Mouse (Mus musculus) midbrain, embryonic 10.5 days (tissue): ENCODE results near the gene Baiap2l1. TPM values are rescaled to one million over a fixed set of nuclear protein-coding genes. Genes with fewer than 3 reads are reported as not detected.

Source experiments
- DNase-seq: peaks from one replicate; pipeline ENCODE4 v3.0.0-alpha.2; 2017; ENCODE audit warnings: low spot score
- H3K27ac ChIP-seq: fragments of 300-500 bp; sonication (generic); replicated peaks from 2 replicates; pipeline ENCODE4 v1.5.1; 2016; ENCODE audit warnings: mild to moderate bottlenecking
- H3K27me3 ChIP-seq: fragments of 300-500 bp; sonication (generic); 2 replicates; pipeline ENCODE4 v1.6.1; 2016; ENCODE audit warnings: low read depth, mild to moderate bottlenecking; ENCODE audit not compliant: poor library complexity, severe bottlenecking
- H3K36me3 ChIP-seq: fragments of 300-500 bp; sonication (generic); 2 replicates; pipeline ENCODE4 v1.6.1; 2016; ENCODE audit warnings: mild to moderate bottlenecking, moderate library complexity
- H3K4me1 ChIP-seq: fragments of 300-500 bp; sonication (generic); 2 replicates; pipeline ENCODE4 v1.6.1; 2016
- H3K4me3 ChIP-seq: fragments of 300-500 bp; sonication (generic); 2 replicates; pipeline ENCODE4 v1.5.1; 2016; ENCODE audit warnings: mild to moderate bottlenecking, moderate library complexity
- H3K9me3 ChIP-seq: fragments of 300-500 bp; sonication (generic); replicated peaks from 2 replicates; pipeline ENCODE4 v1.6.1; 2016; ENCODE audit warnings: mild to moderate bottlenecking
- WGBS: fragments of 180-500 bp; shearing (Covaris S2); methylation state at CpG from one replicate; pipeline ENCODE4 v1.1.7; 2016; 5-methylcytosine and 5-hydroxymethylcytosine counted together
- polyA plus RNA-seq: library from polyadenylated mRNA; unstranded; fragments of >200 nt; fragmentation: Nextera tagmentation; extraction: Ambion mirVana; gene quantifications from 2 replicates; pipeline ENCODE4 v1.2.1, GENCODE M21; 2016

The Baiap2l1 gene
- polyA plus RNA-seq, 1 experiment from 2014 or later = 3.9 TPM

DNA sequence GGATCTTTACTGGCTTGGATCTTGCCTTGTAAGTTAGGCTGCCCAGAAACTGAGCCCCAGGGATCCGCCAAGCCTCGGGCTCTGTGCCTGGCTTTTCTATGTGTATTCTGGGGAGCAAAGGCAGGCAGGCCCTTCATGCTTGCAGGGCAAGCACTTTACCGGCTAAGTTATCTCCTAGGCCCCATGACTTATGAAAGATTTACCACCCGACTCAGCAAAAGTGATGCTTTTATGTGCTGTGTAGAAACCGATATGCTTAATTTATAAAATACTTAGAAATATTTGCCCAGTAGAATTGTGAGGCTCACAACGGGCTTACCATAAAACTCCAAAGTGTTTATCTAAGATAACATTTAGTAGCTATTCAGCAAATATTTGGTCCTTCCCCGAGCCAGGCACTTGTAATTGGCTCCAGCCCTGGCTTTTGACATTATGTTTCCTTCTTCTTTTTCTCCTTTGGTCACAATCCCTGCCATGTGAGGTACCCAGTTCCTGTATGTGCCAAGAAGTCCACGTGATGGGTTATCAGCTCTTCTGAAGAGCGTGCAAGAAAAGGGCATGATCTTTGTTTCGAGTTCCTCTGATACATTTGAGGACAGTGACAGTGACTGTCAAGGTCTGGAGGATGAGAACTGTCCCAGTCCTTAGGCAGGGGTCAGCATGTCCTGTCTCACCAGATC lies 109.9 kb downstream of the Baiap2l1 start:
- 90% methylated on average over 10 of the region's 10 CpGs for WGBS
- H3K9me3 ChIP-seq = peaks cover 9% of the 10 kb centered on the region
- DNase-seq = no peak

DNA sequence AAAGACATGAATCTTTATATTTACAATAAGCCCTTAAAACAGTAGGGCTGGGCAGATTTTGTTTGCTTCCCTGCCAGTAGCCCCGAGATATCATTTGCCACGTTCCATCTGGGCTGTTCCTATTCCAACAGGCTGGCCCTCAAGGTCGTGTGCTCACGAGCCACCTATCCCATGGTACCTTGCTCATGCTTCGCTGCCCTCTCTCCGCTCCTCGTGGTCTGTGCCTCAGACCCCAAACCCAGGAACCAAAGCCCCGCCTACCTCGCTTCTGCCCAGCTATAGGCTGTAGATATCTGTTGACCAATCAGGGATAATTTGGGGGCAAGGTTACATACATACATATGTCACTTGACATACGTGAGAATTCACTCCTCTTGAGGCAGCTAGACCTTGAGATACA lies 110.6 kb downstream of the Baiap2l1 start:
- 82% methylated on average over 10 of the region's 10 CpGs for WGBS
- Histone ChIP-seq H3K27me3 (no peaks in the 10 kb centered on the region), H3K9me3 (peaks cover 9% of the 10 kb centered on the region), H3K4me1 (no peaks in the 10 kb centered on the region), H3K4me3 (no peak overlapping the region), H3K27ac (no peak overlapping the region), H3K36me3 (no peaks in the 10 kb centered on the region)
- no peak for DNase-seq

More for the DNA sequence above, 109.9 kb downstream of the Baiap2l1 start:
- H3K27me3 ChIP-seq = no peaks in the 10 kb centered on the region
- no peak overlapping the region for H3K27ac ChIP-seq
- no peak overlapping the region for H3K4me3 ChIP-seq
- H3K4me1 ChIP-seq = no peaks in the 10 kb centered on the region
- no peaks in the 10 kb centered on the region for H3K36me3 ChIP-seq

DNA sequence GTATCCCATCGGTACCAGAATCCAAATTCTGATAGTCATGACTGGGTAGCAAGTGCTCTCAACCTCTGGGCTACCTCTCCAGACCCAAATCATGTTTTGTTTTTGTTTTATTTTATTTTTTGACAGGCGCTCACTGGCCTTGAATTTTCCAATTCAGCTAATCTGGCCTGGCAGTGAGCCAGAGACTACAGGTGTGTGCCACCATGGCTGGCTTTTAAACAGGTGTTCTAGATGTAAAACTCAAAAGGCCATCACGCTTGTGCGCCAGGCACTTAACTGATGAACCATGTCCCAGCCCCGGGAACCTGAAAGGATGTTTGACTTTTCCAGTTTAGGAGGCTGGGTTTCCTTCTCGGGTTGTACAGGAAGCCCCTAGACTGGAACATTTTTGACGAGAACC lies 111.2 kb downstream of the Baiap2l1 start:
- no peak overlapping the region for H3K4me3 ChIP-seq
- H3K27me3 ChIP-seq = no peaks in the 10 kb centered on the region
- WGBS = 89% methylated on average over 7 of the region's 7 CpGs

DNA sequence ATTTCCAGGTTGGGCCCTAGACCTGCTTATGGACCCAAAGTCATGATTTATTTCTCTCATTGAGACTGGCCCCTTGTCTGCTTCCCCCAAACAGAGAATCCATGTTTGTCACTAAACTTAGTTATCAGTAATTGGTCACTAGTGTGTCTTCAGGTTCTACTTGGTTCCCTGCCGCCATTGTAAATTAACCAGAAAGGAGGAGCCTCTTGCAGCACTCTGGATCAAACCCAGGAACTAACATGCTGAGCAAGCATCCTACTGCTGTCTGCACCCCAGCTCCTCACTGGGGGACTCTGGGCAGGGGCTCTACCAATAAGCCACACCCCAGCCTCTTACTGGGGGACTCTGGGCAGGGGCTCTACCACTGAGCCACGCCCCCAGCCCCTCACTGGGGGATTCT lies 112.3 kb downstream of the Baiap2l1 start:
- no peaks in the 10 kb centered on the region for H3K27me3 ChIP-seq
- H3K9me3 ChIP-seq = peaks cover 8% of the 10 kb centered on the region
- 65% methylated on average over 2 of the region's 2 CpGs for WGBS
- no peak overlapping the region for H3K27ac ChIP-seq
- no peak overlapping the region for H3K4me3 ChIP-seq
- no peaks in the 10 kb centered on the region for H3K4me1 ChIP-seq
- no peaks in the 10 kb centered on the region for H3K36me3 ChIP-seq
- DNase-seq = no peak

More for the DNA sequence above, 111.2 kb downstream of the Baiap2l1 start:
- no peak for DNase-seq
- no peaks in the 10 kb centered on the region for H3K36me3 ChIP-seq
- H3K9me3 ChIP-seq = peaks cover 9% of the 10 kb centered on the region
- no peaks in the 10 kb centered on the region for H3K4me1 ChIP-seq
- no peak overlapping the region for H3K27ac ChIP-seq

DNA sequence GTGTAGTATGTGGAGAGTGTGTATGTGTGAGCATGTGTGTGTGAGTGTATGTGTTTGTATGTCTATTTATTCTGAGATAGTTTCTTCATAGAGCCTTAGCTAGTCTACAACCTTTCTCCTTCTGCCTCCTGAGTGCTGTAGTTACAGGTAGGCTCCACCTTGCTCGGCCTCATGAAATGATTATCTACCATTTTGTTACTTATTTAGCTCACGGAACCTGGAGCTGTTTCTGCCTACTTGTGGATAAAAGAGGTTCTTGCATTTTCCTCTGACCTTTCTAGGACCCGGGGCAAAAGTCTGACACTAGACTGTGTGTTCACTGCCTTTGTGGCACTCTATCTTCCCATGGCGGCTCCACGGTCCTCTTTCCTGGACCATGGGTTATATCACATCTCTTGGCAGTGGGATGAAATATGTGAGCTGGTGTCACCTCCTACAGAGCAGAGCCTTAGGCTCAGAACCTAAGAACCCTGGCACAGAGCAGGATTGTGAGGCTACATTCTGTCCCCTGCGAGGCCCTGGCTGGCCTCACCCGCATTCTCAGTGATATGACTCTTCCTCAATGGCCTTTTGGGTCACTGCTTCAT lies 113.9 kb downstream of the Baiap2l1 start, which contains the start of gene Bri3:
Gene Bri3, plus strand, starts transcription at position 537 of the 587 bp plus-strand sequence.
- no peaks in the 10 kb centered on the region for H3K9me3 ChIP-seq
- no peaks in the 10 kb centered on the region for H3K36me3 ChIP-seq
- no peaks in the 10 kb centered on the region for H3K27me3 ChIP-seq
- H3K4me1 ChIP-seq = no peaks in the 10 kb centered on the region
- DNase-seq = no peak
- H3K4me3 ChIP-seq = no peak within 1 kb of the TSS
- WGBS = 93% methylated on average over 7 of the region's 7 CpGs
- no peak within 1 kb of the TSS for H3K27ac ChIP-seq

DNA sequence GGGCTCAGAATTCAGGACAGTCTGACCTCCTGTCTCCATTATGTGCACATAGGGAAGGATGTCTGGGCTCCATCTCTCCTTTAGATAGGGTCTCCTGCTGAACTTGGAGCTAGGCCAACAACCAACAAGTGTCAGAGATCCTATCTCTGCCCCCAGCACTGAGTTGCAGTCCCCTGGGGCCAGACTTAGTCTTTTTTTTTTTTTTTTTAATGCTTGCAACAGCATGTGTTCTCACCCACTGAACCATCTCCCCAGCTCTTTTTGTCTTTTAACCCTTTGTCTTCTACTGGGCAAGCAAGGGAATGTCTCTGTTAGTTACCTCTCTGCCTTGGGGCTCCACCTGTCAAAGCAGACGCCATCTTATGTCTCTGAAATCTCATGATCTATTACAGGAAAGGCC lies 118.9 kb downstream of the Baiap2l1 start:
- DNase-seq = no peak
- Histone ChIP-seq H3K36me3 (no peaks in the 10 kb centered on the region), H3K9me3 (no peaks in the 10 kb centered on the region), H3K4me3 (no peak overlapping the region), H3K4me1 (no peaks in the 10 kb centered on the region), H3K27ac (no peak overlapping the region), H3K27me3 (no peaks in the 10 kb centered on the region)
- 75% methylated on average over 1 of the region's 1 CpGs for WGBS

DNA sequence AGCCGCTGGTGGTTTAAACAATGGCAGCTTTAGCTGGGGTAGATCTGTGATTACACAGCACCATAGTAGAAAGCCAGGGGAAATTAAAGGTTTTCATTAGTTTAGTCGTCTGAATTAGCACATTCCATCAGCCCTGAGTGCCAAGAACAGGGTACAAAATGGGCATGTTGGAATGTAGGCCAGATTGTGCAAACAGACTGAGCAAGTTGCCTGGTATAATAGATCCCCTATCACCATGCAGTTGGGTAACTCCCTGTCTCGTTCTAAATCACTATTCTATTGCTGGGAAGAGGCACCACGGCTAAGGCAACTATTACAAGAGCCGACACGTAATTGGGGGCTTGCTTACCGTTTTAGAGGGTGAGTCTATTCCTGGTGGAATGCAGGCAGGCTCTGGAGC lies 123.2 kb downstream of the Baiap2l1 start:
- Histone ChIP-seq H3K36me3 (no peaks in the 10 kb centered on the region), H3K27ac (no peak overlapping the region), H3K4me3 (no peak overlapping the region), H3K4me1 (no peaks in the 10 kb centered on the region), H3K27me3 (no peaks in the 10 kb centered on the region), H3K9me3 (no peaks in the 10 kb centered on the region)
- DNase-seq = no peak
- WGBS = 90% methylated on average over 7 of the region's 7 CpGs

DNA sequence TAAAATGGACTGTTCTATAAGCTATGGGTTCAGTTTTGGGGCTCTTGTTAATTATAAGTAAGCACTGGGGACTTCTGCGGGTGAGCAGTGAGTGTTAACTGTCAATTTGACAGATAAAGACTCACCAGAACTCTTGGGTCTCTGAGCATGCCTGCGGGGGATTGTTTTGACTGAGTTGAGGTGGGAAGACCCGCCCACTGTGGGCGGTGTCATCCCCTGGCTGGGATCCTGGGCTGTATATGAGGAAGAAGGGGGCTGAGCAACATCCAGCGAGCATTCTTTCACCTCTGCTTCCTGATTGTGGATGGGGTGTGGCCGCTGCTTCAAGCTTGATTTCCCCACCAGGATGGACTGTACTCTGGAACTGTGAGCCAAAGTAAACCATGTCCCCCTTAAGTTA lies 123.7 kb downstream of the Baiap2l1 start:
- Histone ChIP-seq H3K4me1 (no peaks in the 10 kb centered on the region), H3K4me3 (no peak overlapping the region), H3K27ac (no peak overlapping the region), H3K9me3 (no peaks in the 10 kb centered on the region), H3K27me3 (no peaks in the 10 kb centered on the region), H3K36me3 (no peaks in the 10 kb centered on the region)
- WGBS = 81% methylated on average over 6 of the region's 6 CpGs
- no peak for DNase-seq

DNA sequence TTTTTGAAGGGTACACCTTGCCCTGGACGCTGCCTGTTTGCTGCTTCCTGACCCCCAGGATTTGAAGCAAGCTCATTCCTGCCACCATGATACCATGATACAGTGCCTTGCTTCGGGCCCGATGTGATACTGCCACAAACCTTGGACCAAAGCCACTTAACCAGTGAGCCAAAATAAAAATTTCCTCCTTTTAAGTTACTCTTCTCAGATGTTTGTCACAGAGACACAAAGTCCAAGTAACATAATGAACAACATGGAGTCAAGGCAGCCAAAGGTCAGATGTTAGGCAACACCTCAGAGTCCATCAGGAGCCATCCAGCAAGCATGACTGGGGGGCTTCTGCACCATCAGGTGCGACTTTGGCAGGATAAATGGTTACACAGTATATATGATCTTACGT lies 125.4 kb downstream of the Baiap2l1 start:
- Histone ChIP-seq H3K27ac (no peak overlapping the region), H3K4me1 (no peaks in the 10 kb centered on the region), H3K27me3 (no peaks in the 10 kb centered on the region), H3K9me3 (no peaks in the 10 kb centered on the region), H3K36me3 (no peaks in the 10 kb centered on the region), H3K4me3 (no peak overlapping the region)
- 89% methylated on average over 5 of the region's 5 CpGs for WGBS
- no peak for DNase-seq

DNA sequence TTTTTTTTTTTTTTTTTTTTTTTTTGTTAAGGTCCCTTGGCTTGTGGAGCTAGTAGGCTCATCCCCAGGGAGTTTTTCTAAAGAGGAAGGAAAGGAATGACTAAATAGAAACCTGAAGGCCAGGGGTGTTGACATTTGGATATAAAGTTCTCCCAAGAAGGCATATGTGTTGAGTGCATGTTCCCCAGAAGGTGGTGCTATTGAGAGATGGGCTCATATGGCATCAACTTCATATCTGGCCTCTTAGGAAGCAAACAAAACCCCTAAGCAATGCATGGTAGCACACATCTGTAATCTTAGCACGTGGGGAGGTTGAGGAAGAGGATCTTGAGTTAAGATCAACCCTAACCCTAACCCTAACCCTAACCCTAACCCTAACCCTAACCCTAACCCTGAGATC lies 126.5 kb downstream of the Baiap2l1 start:
- Histone ChIP-seq H3K9me3 (no peaks in the 10 kb centered on the region), H3K27ac (no peak overlapping the region), H3K27me3 (no peaks in the 10 kb centered on the region), H3K4me3 (no peak overlapping the region), H3K4me1 (no peaks in the 10 kb centered on the region), H3K36me3 (no peaks in the 10 kb centered on the region)
- 81% methylated on average over 1 of the region's 1 CpGs for WGBS
- DNase-seq = no peak

DNA sequence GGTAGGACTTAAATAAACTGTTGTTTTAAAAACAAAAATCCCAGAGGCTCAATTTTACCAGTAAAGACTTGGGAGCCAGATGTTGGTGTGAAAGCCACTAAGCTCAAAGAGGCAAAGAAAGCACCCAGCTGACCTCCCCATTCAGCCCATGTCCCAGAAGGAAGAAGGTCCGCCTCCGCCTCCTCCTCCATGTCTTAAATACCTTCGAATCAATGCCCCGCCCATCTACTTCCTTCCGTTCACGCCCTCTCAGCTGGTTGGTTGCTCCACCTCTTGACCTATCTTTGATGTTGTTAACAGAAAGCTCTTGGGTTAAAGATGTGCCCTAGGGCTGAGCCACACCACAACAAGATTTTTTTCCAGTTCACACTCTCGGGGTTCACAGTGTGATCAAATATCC lies 127.7 kb downstream of the Baiap2l1 start:
- 91% methylated on average over 7 of the region's 7 CpGs for WGBS
- no peak overlapping the region for H3K27ac ChIP-seq
- no peaks in the 10 kb centered on the region for H3K9me3 ChIP-seq
- DNase-seq = no peak
- no peaks in the 10 kb centered on the region for H3K4me1 ChIP-seq
- H3K4me3 ChIP-seq = no peak overlapping the region
- H3K36me3 ChIP-seq = no peaks in the 10 kb centered on the region
- H3K27me3 ChIP-seq = no peaks in the 10 kb centered on the region

DNA sequence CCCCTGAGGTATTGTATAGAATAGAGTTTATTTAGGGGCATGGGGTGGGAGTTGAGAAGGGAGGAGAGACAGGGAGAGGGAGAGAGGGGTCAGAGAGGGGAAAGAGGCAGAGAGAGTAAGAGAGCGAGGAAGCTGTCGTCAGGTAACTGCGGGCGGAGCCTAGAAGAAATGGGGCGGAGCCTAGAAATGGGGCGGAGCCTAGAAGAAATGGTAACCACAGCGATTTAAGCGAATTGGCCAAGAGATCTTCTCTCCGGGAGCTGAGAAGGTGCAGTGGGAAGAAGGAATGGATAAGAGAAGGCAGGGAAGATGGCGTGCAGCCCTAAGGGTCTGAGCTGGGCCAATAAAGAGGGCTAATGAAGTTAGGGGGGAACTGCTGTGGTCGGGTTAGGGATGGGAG lies 131.7 kb downstream of the Baiap2l1 start:
- H3K36me3 ChIP-seq = no peaks in the 10 kb centered on the region
- no peak overlapping the region for H3K27ac ChIP-seq
- H3K27me3 ChIP-seq = no peaks in the 10 kb centered on the region
- H3K4me3 ChIP-seq = no peak overlapping the region
- no peaks in the 10 kb centered on the region for H3K9me3 ChIP-seq
- H3K4me1 ChIP-seq = peaks cover 26% of the 10 kb centered on the region
- 29% methylated on average over 11 of the region's 11 CpGs for WGBS
- no peak for DNase-seq

DNA sequence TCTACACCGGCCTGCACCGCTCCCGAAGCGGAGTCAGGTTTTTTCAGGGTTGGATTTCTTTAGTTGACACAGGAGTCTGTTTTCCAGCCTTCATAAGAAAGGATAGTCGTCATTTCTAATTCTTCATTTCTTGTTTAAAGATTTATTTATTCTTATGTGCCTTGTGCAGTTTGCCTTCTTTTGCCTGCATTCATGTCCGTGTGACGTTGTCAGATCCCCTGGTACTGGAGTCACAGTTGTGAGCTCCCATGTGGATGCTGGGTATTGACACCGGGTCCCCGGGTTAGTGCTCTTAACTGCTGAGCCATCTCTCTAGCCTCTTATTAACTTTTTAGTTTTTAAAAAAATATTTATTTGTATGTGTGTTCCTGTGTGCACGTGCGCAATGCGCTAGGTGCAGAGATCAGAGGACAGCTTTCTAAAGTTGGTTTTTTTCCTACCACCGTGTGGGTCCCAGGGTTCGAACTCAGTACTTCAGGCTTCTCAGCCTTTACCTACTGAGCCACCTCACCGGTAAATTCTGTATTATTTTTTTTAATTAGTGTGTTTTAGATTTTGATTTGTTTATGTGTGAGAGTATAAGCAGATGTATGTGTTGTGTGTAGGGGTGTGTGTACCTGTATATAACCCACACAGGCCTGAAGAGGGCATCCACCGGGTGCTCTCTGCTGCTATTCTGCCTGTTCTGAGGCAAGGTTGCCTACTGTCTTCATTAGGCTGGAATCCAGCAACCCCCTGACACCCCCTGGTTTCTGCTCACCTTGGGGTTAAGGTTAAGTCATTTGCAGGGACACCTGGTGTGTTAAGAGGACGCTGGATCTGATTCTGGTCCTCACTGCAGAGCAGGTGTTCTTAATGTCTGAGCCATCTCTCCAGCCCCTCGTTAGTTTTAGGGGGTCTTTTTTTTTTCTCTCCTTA lies 133.8 kb downstream of the Baiap2l1 start:
- Histone ChIP-seq H3K9me3 (no peaks in the 10 kb centered on the region), H3K27ac (peak overlapping the region; percentile 75), H3K4me3 (peak overlapping the region; percentile 80), H3K36me3 (no peaks in the 10 kb centered on the region), H3K4me1 (peaks cover 31% of the 10 kb centered on the region), H3K27me3 (no peaks in the 10 kb centered on the region)
- 25% methylated on average over 18 of the region's 18 CpGs for WGBS
- no peak for DNase-seq
